Comparison of ENCODE assay signal across 9 mouse cellular contexts in genomic region chr11:76216681-76217389, GRCm38 (mm10). TPM values are rescaled to one million over a fixed set of nuclear protein-coding genes. Genes with fewer than 3 reads are reported as not detected.
A peak's percentile ranks its signal among the peaks of the same experiment; 100 is the strongest.
DNase-seq lines count a peak whose midpoint lies in the region; ATAC-seq lines count a peak whose summit lies in the region.
"Had no signal": no experiment of that assay in that cellular context is flagged by ENCODE, and none has a peak within 500 bp of the region (broad histone marks: within the 10 kb centered on the region; RNA-seq: fewer than 3 reads in every experiment).

No protein-coding gene starts in this region.

- ATAC-seq in limb, embryonic 12.5 days (ENCODE audit: insufficient number of reproducible peaks, insufficient read depth, low FRiP score, low TSS enrichment, low read depth) = peak; percentile 11; the same call in 1 of the 2 replicates
- ATAC-seq in midbrain, embryonic 12.5 days (ENCODE audit: low FRiP score, low read depth) = peak; percentile 41; the same call in 1 of the 2 replicates

- H3K9me3 ChIP-seq in erythroblast, embryonic 14.5 days (ENCODE audit: control insufficient read depth, low read length) = no peaks in the 10 kb centered on the region
- no peaks in the 10 kb centered on the region for H3K9me3 ChIP-seq in limb, embryonic 12.5 days
- H3K9me3 ChIP-seq in midbrain, embryonic 12.5 days = no peaks in the 10 kb centered on the region

- H3K4me1 ChIP-seq in erythroblast, embryonic 14.5 days (ENCODE audit: control insufficient read depth) = peaks cover 25% of the 10 kb centered on the region
- peaks cover 5% of the 10 kb centered on the region for H3K4me1 ChIP-seq in limb, embryonic 12.5 days (replicated peaks)
- H3K4me1 ChIP-seq in midbrain, embryonic 12.5 days = peaks cover 6% of the 10 kb centered on the region

- H3K9ac ChIP-seq in limb, embryonic 12.5 days (replicated peaks) = peak overlapping the region; percentile 90
- H3K9ac ChIP-seq in midbrain, embryonic 12.5 days (replicated peaks) = peak overlapping the region; percentile 82

- 5% methylated on average over 33 of the region's 33 CpGs for WGBS in limb, embryonic 12.5 days
- 4% methylated on average over 33 of the region's 33 CpGs for WGBS in midbrain, embryonic 12.5 days

- no peaks in the 10 kb centered on the region for H3K27me3 ChIP-seq in erythroblast, embryonic 14.5 days (ENCODE audit: control insufficient read depth)
- no peaks in the 10 kb centered on the region for H3K27me3 ChIP-seq in limb, embryonic 12.5 days
- no peaks in the 10 kb centered on the region for H3K27me3 ChIP-seq in midbrain, embryonic 12.5 days

- peak overlapping the region; percentile 71 for H3K4me2 ChIP-seq in limb, embryonic 12.5 days
- H3K4me2 ChIP-seq in midbrain, embryonic 12.5 days (replicated peaks) = peak overlapping the region; percentile 79

- H3K36me3 ChIP-seq in erythroblast, embryonic 14.5 days (ENCODE audit: control insufficient read depth) = peaks cover 36% of the 10 kb centered on the region
- H3K36me3 ChIP-seq in limb, embryonic 12.5 days = peaks cover 53% of the 10 kb centered on the region
- H3K36me3 ChIP-seq in midbrain, embryonic 12.5 days = peaks cover 44% of the 10 kb centered on the region

- H3K4me3 ChIP-seq in erythroblast, embryonic 14.5 days (replicated peaks) = peak overlapping the region; percentile 83
- H3K4me3 ChIP-seq in limb, embryonic 12.5 days (replicated peaks) = peak overlapping the region; percentile 78
- peak overlapping the region; percentile 71 for H3K4me3 ChIP-seq in midbrain, embryonic 12.5 days

- peak overlapping the region; percentile 95 for H3K27ac ChIP-seq in limb, embryonic 12.5 days
- peak overlapping the region; percentile 81 for H3K27ac ChIP-seq in midbrain, embryonic 12.5 days (replicated peaks)

- peak; percentile 24 for DNase-seq in right cerebral cortex, postnatal 14 days
- no peak for DNase-seq in right cerebral cortex, adult 2 months (ENCODE audit: low spot score in 2 of 2)
- peak; percentile 56 for DNase-seq in adipocyte (ENCODE audit: low spot score)
- peak; percentile 30 for DNase-seq in heart, postnatal 4 days
- DNase-seq in ovary, postnatal 10 days (ENCODE audit: low spot score) = no peak

RNA-seq across cellular contexts. Expression of gene Dbil5, which starts 0.6 kb away (rescaled TPM):
- not detected in 2 replicates for polyA plus RNA-seq in erythroblast, embryonic 14.5 days (2012)
- under 1 TPM in 1 of 2 experiments, not detected in 1; 0.50 TPM for total RNA-seq in heart, postnatal 4 days (2021)
- 0.95 and 1.0 TPM in 2 replicates for polyA plus RNA-seq in limb, embryonic 12.5 days (2016; fragmentation: Nextera tagmentation; extraction: Ambion mirVana)
- polyA plus RNA-seq in midbrain, embryonic 12.5 days (2016; fragmentation: Nextera tagmentation; extraction: Ambion mirVana) = 0.88 TPM in 1 of 2 replicates, not detected in the other
- total RNA-seq: gastrocnemius, postnatal 4 days had no signal

RNA-seq across cellular contexts. Expression of gene Gemin4, which starts 0.6 kb away (rescaled TPM):
- polyA plus RNA-seq in erythroblast, embryonic 14.5 days (2012) = 0.04 and 0.07 TPM in 2 replicates
- 1 to 10 TPM; 5.3 to 6.6 TPM for total RNA-seq in heart, postnatal 4 days (2021)
- polyA plus RNA-seq in limb, embryonic 12.5 days (2016; fragmentation: Nextera tagmentation; extraction: Ambion mirVana) = 33.0 and 34.5 TPM in 2 replicates
- 26.2 and 33.1 TPM in 2 replicates for polyA plus RNA-seq in midbrain, embryonic 12.5 days (2016; fragmentation: Nextera tagmentation; extraction: Ambion mirVana)

RNA-seq across cellular contexts. Expression of gene Mrm3, which starts 26.7 kb away (rescaled TPM):
- 0.77 and 0.79 TPM in 2 replicates for polyA plus RNA-seq in erythroblast, embryonic 14.5 days (2012)
- 10 to 100 TPM; 17.8 to 18.4 TPM for total RNA-seq in heart, postnatal 4 days (2021)
- 23.0 and 23.9 TPM in 2 replicates for polyA plus RNA-seq in limb, embryonic 12.5 days (2016; fragmentation: Nextera tagmentation; extraction: Ambion mirVana)
- 16.4 and 17.7 TPM in 2 replicates for polyA plus RNA-seq in midbrain, embryonic 12.5 days (2016; fragmentation: Nextera tagmentation; extraction: Ambion mirVana)

RNA-seq across cellular contexts. Expression of gene Glod4, which starts 26.7 kb away (rescaled TPM):
- polyA plus RNA-seq in erythroblast, embryonic 14.5 days (2012) = 0.15 and 0.16 TPM in 2 replicates
- 10 to 100 TPM; 54.1 to 57.5 TPM for total RNA-seq in heart, postnatal 4 days (2021)
- 125 and 136 TPM in 2 replicates for polyA plus RNA-seq in limb, embryonic 12.5 days (2016; fragmentation: Nextera tagmentation; extraction: Ambion mirVana)
- 113 and 116 TPM in 2 replicates for polyA plus RNA-seq in midbrain, embryonic 12.5 days (2016; fragmentation: Nextera tagmentation; extraction: Ambion mirVana)

RNA-seq across cellular contexts. Expression of gene Fam57a, which starts 37.4 kb away (rescaled TPM):
- polyA plus RNA-seq in erythroblast, embryonic 14.5 days (2012) = not detected in 2 replicates
- total RNA-seq in heart, postnatal 4 days (2021) = 10 to 100 TPM in 1 of 2 experiments, 1 to 10 TPM in 1; 9.0 to 10.6 TPM
- polyA plus RNA-seq in limb, embryonic 12.5 days (2016; fragmentation: Nextera tagmentation; extraction: Ambion mirVana) = 24.2 and 26.6 TPM in 2 replicates
- 23.7 and 25.4 TPM in 2 replicates for polyA plus RNA-seq in midbrain, embryonic 12.5 days (2016; fragmentation: Nextera tagmentation; extraction: Ambion mirVana)

Comparison
In these comparisons a context has a peak if more than half of its experiments do, and no peak if none do; other contexts are left out.
1. DNase-seq: peak in right cerebral cortex, postnatal 14 days (single experiment), adipocyte (single experiment) and heart, postnatal 4 days (single experiment); none in right cerebral cortex, adult 2 months (0 of 2) and ovary, postnatal 10 days (single experiment).
2. RNA of gene Gemin4, which starts 0.6 kb away (polyA plus RNA-seq): 33.0 to 34.5 TPM in limb, embryonic 12.5 days and 26.2 to 33.1 TPM in midbrain, embryonic 12.5 days; 0.04 to 0.07 TPM in erythroblast, embryonic 14.5 days; every median in the first group is over 10 times any median in the second.
3. Peak in every context shown above with its lines, with median percentiles within 50 percentile points of each other: H3K4me3 ChIP-seq.